ENCODE assay signal across 8 mouse cellular contexts in genomic region chr1:74391844-74392441, GRCm38 (mm10). TPM values are rescaled to one million over a fixed set of nuclear protein-coding genes. Genes with fewer than 3 reads are reported as not detected.
A peak's percentile ranks its signal among the peaks of the same experiment; 100 is the strongest.
DNase-seq lines count a peak whose midpoint lies in the region; ATAC-seq lines count a peak whose summit lies in the region.

No protein-coding gene starts in this region.

- H3K4me3 ChIP-seq in hindbrain, embryonic 14.5 days (replicated peaks; ENCODE audit: low read length), result peak overlapping the region; percentile 91
- H3K4me3 ChIP-seq in limb, embryonic 15.5 days, result peak overlapping the region; percentile 95
- peak overlapping the region; percentile 95 for H3K4me3 ChIP-seq in midbrain, embryonic 15.5 days

- WGBS in hindbrain, embryonic 14.5 days, result 1% methylated on average over 23 of the region's 63 CpGs
- under 1% methylated on average over 60 of the region's 63 CpGs for whole genome bisulfite sequencing in limb, embryonic 15.5 days
- WGBS in midbrain, embryonic 15.5 days, result under 1% methylated on average over 53 of the region's 63 CpGs

- DNase-seq in frontal cortex, postnatal 10 days (ENCODE audit: low spot score in 2 of 2), result peak; percentile 52 to 61
- DNase-seq in frontal cortex, postnatal 25 days (ENCODE audit: low spot score in 2 of 2), result no peak
- peak; percentile 68 for DNase-seq in cerebellum, adult 8-10 months
- peak; percentile 38 for DNase-seq in forelimb bud, embryonic 11.5 days (ENCODE audit: low read depth, low spot score)
- DNase-seq in hindbrain, embryonic 14.5 days (ENCODE audit: low spot score), result peak; percentile 27
- DNase-seq in splenic B cell, adult 2 months (ENCODE audit: low read depth, low spot score), result peak; percentile 59

- no peaks in the 10 kb centered on the region for H3K9me3 ChIP-seq in hindbrain, embryonic 14.5 days (ENCODE audit: control insufficient read depth, low read length)
- H3K9me3 ChIP-seq in limb, embryonic 15.5 days, result no peaks in the 10 kb centered on the region
- H3K9me3 ChIP-seq in midbrain, embryonic 15.5 days, result no peaks in the 10 kb centered on the region

- ATAC-seq in hindbrain, embryonic 14.5 days (ENCODE audit: low FRiP score), result peak; percentile 52
- 0 out of 2 replicates have a peak, but pooled peaks have one; percentile 2 for ATAC-seq in limb, embryonic 15.5 days (ENCODE audit: insufficient number of reproducible peaks, low FRiP score, low TSS enrichment, low read depth)
- ATAC-seq in midbrain, embryonic 15.5 days (replicated peaks), result peak; percentile 43

- peaks cover 17% of the 10 kb centered on the region for H3K4me1 ChIP-seq in hindbrain, embryonic 14.5 days (replicated peaks; ENCODE audit: control insufficient read depth, insufficient read depth, low read length)
- peaks cover 63% of the 10 kb centered on the region for H3K4me1 ChIP-seq in limb, embryonic 15.5 days
- peaks cover 28% of the 10 kb centered on the region for H3K4me1 ChIP-seq in midbrain, embryonic 15.5 days

- H3K27me3 ChIP-seq in hindbrain, embryonic 14.5 days (ENCODE audit: control insufficient read depth, insufficient read depth, low read length), result peaks cover 15% of the 10 kb centered on the region
- no peaks in the 10 kb centered on the region for H3K27me3 ChIP-seq in limb, embryonic 15.5 days
- H3K27me3 ChIP-seq in midbrain, embryonic 15.5 days (replicated peaks), result peaks cover 14% of the 10 kb centered on the region
- H3K27me3 ChIP-seq in splenic B cell, adult 2 months (ENCODE audit: control insufficient read depth, insufficient read depth, low read length, poor library complexity, severe bottlenecking), result no peaks in the 10 kb centered on the region

- H3K36me3 ChIP-seq in hindbrain, embryonic 14.5 days (replicated peaks; ENCODE audit: control insufficient read depth, insufficient read depth), result peaks cover 12% of the 10 kb centered on the region; the same call in 1 of the 2 replicates
- peaks cover 24% of the 10 kb centered on the region for H3K36me3 ChIP-seq in limb, embryonic 15.5 days
- H3K36me3 ChIP-seq in midbrain, embryonic 15.5 days (replicated peaks), result 0 out of 2 replicates have a peak, but pooled peaks cover 4% of the 10 kb centered on the region
- peaks cover 4% of the 10 kb centered on the region; the same call in 1 of the 2 replicates for H3K36me3 ChIP-seq in splenic B cell, adult 2 months (ENCODE audit: control insufficient read depth, insufficient read depth, low read length, poor library complexity, severe bottlenecking)

- H3K27ac ChIP-seq in hindbrain, embryonic 14.5 days, result peak overlapping the region; percentile 86
- peak overlapping the region; percentile 99 for H3K27ac ChIP-seq in limb, embryonic 15.5 days
- H3K27ac ChIP-seq in midbrain, embryonic 15.5 days, result peak overlapping the region; percentile 80

- H3K4me2 ChIP-seq in hindbrain, embryonic 14.5 days (replicated peaks), result peak overlapping the region; percentile 95
- peak overlapping the region; percentile 74 for H3K4me2 ChIP-seq in limb, embryonic 15.5 days
- H3K4me2 ChIP-seq in midbrain, embryonic 15.5 days, result peak overlapping the region; percentile 96

- peak overlapping the region; percentile 81 for H3K9ac ChIP-seq in hindbrain, embryonic 14.5 days
- H3K9ac ChIP-seq in limb, embryonic 15.5 days, result peak overlapping the region; percentile 95
- H3K9ac ChIP-seq in midbrain, embryonic 15.5 days, result peak overlapping the region; percentile 74

RNA-seq across cellular contexts. Expression of gene Ctdsp1, which starts 0.6 kb away (rescaled TPM):
- 20.3 and 20.8 TPM in 2 replicates for polyA plus RNA-seq in hindbrain, embryonic 14.5 days (2014; fragmentation: Nextera tagmentation; extraction: Ambion mirVana)
- 82.4 and 85.4 TPM in 2 replicates for polyA plus RNA-seq in limb, embryonic 15.5 days (2015; fragmentation: Nextera tagmentation; extraction: Ambion mirVana)
- polyA plus RNA-seq in midbrain, embryonic 15.5 days (2015; fragmentation: Nextera tagmentation; extraction: Ambion mirVana), result 14.3 and 17.4 TPM in 2 replicates

RNA-seq across cellular contexts. Expression of gene Slc11a1, which starts 16.9 kb away (rescaled TPM):
- polyA plus RNA-seq in hindbrain, embryonic 14.5 days (2014; fragmentation: Nextera tagmentation; extraction: Ambion mirVana), result 2.7 and 2.9 TPM in 2 replicates
- polyA plus RNA-seq in limb, embryonic 15.5 days (2015; fragmentation: Nextera tagmentation; extraction: Ambion mirVana), result 3.4 and 4.4 TPM in 2 replicates
- 2.0 and 3.4 TPM in 2 replicates for polyA plus RNA-seq in midbrain, embryonic 15.5 days (2015; fragmentation: Nextera tagmentation; extraction: Ambion mirVana)

RNA-seq across cellular contexts. Expression of gene Vil1, which starts 17.2 kb away (rescaled TPM):
- 0.16 and 0.34 TPM in 2 replicates for polyA plus RNA-seq in hindbrain, embryonic 14.5 days (2014; fragmentation: Nextera tagmentation; extraction: Ambion mirVana)
- 0.15 and 0.20 TPM in 2 replicates for polyA plus RNA-seq in limb, embryonic 15.5 days (2015; fragmentation: Nextera tagmentation; extraction: Ambion mirVana)
- 0.22 and 0.41 TPM in 2 replicates for polyA plus RNA-seq in midbrain, embryonic 15.5 days (2015; fragmentation: Nextera tagmentation; extraction: Ambion mirVana)

RNA-seq across cellular contexts. Expression of gene Catip, which starts 30.0 kb away (rescaled TPM):
- polyA plus RNA-seq in hindbrain, embryonic 14.5 days (2014; fragmentation: Nextera tagmentation; extraction: Ambion mirVana), result 1.2 and 1.7 TPM in 2 replicates
- polyA plus RNA-seq in limb, embryonic 15.5 days (2015; fragmentation: Nextera tagmentation; extraction: Ambion mirVana), result 1.6 and 2.0 TPM in 2 replicates
- polyA plus RNA-seq in midbrain, embryonic 15.5 days (2015; fragmentation: Nextera tagmentation; extraction: Ambion mirVana), result 0.68 and 1.9 TPM in 2 replicates

Comparison
In these comparisons a context has a peak if more than half of its experiments do, and no peak if none do; other contexts are left out.
1. DNase-seq: peak in frontal cortex, postnatal 10 days (2 of 2), cerebellum, adult 8-10 months (single experiment), forelimb bud, embryonic 11.5 days (single experiment), hindbrain, embryonic 14.5 days (single experiment) and splenic B cell, adult 2 months (single experiment); none in frontal cortex, postnatal 25 days (0 of 2).
2. ATAC-seq: peak in every context shown above with its lines; median percentile 52 in hindbrain, embryonic 14.5 days; 43 in midbrain, embryonic 15.5 days; 2 in limb, embryonic 15.5 days.
3. Peak in every context shown above with its lines, with median percentiles within 50 percentile points of each other: H3K27ac ChIP-seq, H3K4me2 ChIP-seq, H3K4me3 ChIP-seq and H3K9ac ChIP-seq.